Mouse (Mus musculus) c-Kit-negative CD71-positive TER-119-positive erythroid progenitor cells, embryonic 14.5 days (primary cell): ENCODE data around the gene Tmem17.

ENCODE experiments used
- DNase-seq: peaks from one replicate; pipeline ENCODE4 v3.0.0-alpha.2; 2013; ENCODE audit warnings: low read depth, low spot score

The Tmem17 gene

DNA sequence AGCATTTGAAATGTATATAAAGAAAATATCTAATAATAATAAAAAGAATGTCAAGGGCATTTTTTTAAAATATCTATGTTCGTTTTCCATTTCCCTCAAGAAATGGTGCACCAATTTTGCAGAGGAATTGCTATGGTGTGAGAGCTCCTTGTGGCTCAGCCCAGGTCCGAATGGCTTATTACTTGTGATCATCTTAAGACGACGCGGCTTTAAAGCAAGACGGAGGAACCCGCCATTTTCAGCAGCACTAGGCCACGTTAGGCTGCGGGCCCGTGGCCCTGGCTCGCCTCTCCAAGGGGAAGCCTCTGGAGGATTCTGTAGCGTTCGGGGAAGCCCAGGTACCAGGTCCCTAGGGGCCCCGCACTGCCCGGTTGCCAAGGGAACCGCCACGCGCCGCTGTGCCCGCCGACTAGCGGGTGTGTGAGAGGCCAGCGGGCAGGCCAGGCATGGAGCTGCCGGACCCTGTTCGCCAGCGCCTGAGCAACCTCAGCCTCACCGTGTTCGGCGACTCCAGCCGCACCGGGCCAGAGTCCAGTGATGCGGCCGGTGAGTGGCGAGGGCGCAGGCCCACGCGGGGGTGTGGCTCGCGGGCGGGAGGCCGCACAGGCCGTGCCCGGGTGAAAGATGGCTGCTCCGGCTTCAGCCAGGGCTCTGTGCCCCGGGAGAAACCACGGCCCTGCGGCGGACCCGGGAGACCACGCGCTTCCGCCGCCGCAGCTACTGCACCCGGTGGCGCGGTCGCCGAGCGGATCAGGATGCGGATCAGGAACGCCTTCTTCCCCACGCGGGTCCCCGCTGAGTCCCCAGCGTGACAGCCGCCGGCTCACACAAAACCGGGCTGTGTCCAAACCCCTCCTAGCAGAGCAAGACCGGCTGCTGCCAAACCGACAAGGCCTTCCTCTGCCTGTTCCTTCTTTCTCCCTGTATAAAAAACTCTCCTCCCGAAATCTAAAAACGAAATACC lies at the start of gene Tmem17:
Tmem17 (plus strand) TSS at position 51 of the 964 bp plus-strand sequence.
- peak; percentile 12 for DNase-seq

- no peak for DNase-seq
Observed at GRCm38 (mm10) chr11:22479836-22480619, 31.9 kb upstream of the Tmem17 start.

- no peak for DNase-seq
Observed at GRCm38 (mm10) chr11:22481639-22482361, 30.1 kb upstream of the Tmem17 start.

DNA sequence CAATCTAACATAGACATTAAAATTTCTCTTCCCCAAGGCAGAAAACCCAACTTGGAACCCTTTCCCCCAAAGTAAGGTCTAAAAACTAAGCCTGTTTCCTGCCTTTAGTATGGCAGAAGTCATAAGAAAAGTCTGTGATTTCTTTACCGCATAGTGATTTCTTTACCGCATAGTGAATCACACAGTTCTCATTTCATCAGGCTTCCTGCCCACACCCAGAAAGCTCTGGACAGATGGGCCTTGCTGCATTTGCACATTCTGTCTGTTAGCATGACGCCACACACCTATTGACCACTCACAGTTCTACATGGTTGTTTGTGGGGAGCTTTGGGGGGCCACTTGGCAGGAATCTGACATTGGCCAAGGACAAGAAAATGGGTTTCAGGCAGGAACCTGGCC lies 29.5 kb upstream of the Tmem17 start:
- no peak for DNase-seq

DNA sequence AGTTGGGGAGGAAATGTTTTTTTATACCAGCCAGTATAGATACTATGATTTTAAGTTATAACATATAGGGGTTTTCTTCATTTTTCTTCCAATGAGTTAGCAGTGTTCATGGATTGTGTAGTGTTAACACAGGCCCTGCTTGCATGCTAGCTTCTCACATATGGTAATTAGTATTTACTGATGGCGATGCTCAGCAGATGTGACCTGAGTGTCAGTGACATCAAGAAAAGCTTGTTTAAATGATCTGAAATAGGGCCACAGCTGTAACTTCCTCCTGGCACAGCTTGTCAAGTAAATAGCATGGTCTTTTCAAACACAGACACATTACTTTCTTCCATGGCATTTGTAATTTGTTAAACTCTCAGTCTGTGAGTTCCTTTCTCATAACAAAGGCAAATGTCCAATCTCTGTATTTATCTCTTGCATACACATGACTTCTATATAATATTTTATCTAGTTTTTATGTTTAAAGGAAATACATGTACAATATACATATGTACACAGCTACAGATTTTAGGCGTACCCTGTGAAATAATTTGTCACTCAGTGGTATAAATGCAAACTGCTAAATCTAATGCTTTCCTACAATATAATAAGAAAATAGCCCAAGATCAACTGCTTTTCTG lies 18.1 kb upstream of the Tmem17 start:
- no peak for DNase-seq

DNA sequence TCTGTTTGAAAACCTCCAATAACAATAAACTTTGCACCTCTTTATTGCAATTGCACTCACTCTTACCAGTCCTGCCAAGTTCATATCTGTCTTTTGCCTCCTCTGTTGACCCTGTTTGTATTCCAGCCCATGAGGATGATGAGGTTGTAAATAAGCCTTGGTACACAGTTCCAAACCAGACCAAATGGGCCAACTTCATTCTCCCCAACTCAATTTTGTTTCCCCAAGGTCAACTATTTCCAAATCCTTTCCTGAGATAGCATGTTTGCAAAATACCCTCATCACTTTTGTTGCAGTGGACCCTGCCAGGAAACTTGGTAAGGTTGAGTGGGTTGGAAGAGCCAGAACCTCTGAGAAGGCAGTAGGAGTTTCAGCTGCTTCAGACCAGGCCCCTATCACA lies 16.9 kb upstream of the Tmem17 start:
- DNase-seq, result no peak

DNA sequence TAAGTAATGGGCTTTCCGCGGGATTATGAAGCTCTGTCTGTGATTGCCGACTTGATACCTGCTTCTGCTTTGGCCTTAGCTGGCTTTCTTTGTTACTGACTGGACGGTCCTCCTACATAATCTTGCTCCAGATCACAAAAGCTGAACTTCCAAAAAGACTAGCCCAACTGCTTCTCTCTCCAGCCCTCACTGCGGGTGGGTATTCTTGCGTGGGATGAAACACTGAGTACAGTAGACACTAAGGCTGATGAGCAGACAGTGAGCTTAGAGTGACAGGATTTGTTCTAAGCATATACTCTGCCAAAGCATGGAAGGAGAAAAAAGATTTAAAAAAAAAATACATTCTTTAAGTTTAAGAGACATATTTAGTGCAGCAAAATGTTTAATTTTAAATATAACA lies 12.5 kb upstream of the Tmem17 start:
- no peak for DNase-seq

- no peak for DNase-seq
Observed at GRCm38 (mm10) chr11:22499886-22500285, 12.0 kb upstream of the Tmem17 start.

- no peak for DNase-seq
Observed at GRCm38 (mm10) chr11:22500771-22501566, 10.9 kb upstream of the Tmem17 start.

DNA sequence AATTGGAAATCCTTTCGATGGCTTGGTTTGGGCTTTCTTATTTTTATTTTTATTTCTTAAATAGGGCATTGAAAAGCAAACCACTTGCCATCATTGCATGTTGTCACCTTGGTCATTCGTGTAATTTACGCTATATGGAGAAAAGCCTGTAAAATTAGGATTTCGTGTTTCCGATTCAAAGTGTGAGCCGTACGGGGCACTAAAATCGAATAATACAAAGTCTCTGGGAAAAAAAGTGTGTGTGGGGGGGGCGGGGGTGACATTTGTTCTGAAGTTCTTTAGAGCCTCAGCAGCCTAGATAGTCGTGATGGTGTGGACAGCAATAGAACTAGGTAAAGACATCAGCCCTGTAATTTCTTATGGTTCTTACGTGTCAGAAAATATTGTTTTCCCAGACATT lies 1.2 kb downstream of the Tmem17 start:
- DNase-seq, result no peak

GRCm38 (mm10) chr11:22515061-22515460 lies 3.2 kb downstream of the Tmem17 start:
- DNase-seq, result no peak

DNA sequence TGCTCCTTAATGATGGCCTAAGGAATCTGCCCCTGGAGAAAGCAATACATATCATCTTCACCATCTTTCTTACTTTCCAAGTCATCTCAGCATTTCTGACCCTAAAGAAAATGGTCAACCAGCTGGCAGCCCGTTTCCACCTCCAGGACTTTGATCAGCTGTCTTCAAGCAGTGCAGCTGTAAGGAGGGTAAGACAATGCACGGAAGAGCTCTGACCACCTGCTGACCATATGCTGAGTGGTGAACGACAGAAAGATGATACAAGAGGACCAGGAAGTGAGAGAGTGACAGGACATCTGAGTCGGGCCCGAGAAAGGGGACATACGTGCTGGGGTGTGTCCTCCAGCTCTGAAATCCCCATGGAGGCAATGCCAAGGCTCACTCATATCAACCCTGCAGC lies 6.6 kb downstream of the Tmem17 start:
- no peak for DNase-seq

DNA sequence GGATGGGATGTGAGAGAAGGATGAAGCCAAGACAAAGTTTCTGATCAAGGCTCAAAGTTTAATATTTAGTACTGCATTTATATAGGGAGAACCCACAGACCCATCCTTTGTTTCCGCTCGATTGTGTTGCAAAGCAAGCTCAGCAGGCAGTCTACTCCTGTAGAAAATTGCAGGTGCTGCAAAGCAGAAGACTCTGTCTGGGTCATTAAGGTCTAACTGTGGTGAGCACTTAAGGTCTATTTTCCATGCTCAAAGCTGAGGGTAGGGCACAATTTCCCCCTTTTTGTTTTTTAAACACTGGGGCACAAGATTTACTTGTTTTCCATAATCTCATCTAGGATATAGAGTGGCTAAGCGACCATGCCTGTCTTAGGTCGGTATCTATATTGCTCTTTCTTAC lies 8.4 kb downstream of the Tmem17 start:
- no peak for DNase-seq

DNA sequence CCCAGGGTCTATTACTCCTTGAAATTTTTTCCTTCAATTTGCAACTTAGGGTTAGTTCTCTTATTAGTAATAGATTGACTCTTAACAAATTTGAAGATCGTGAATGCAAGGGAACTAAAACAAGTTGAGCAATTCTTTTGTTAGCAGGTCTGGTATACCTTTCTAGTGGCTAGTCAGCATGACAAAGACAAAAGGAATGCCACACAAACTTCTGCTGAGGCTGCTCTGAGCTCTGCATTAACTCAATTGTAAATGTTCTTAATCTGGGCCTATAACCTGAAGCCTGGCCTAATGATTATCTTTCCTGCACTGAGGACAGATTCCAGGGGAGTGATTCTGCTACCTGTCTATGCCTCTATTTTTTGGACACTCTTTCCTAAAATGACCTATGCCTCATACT lies 12.7 kb downstream of the Tmem17 start:
- no peak for DNase-seq

DNA sequence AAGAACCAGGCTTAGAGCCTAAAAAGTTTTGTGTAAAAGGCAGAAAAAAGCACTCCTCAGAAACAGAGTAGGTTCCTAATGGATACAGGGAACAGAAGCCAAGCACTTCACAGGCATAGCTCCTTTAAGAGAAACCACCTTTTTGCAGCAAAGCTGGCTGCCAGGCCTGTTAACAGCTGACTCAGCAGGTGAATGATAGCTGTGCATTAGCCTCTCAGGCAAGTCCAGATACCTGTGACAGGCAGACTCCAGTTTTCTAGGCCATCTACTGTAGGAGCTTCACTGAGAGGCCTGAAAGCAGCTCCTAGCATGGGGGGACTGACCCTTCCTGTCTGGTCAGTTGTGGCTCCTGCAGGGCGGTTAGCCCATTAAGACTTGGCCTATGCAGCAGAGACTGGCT lies 28.7 kb downstream of the Tmem17 start:
- DNase-seq, result no peak

DNA sequence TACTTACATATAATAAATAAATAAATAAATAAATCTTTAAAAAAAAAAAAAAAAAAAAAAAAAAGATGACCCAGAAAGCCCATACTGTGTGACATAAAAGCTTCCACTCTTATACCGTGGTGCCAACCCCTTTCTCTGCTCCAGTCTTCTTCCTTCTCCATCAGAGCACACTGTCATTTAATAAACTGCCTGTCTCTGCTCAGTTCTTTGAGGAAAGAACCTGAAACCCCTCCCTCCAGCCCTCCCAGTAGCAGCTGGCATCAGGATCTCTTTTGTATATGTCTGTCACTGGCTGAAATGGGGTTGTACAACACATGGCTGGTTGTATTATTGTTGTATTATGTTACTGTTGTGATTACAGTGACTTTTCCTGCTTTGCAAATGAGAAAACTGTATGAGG lies 48.2 kb downstream of the Tmem17 start:
- DNase-seq, result no peak

DNA sequence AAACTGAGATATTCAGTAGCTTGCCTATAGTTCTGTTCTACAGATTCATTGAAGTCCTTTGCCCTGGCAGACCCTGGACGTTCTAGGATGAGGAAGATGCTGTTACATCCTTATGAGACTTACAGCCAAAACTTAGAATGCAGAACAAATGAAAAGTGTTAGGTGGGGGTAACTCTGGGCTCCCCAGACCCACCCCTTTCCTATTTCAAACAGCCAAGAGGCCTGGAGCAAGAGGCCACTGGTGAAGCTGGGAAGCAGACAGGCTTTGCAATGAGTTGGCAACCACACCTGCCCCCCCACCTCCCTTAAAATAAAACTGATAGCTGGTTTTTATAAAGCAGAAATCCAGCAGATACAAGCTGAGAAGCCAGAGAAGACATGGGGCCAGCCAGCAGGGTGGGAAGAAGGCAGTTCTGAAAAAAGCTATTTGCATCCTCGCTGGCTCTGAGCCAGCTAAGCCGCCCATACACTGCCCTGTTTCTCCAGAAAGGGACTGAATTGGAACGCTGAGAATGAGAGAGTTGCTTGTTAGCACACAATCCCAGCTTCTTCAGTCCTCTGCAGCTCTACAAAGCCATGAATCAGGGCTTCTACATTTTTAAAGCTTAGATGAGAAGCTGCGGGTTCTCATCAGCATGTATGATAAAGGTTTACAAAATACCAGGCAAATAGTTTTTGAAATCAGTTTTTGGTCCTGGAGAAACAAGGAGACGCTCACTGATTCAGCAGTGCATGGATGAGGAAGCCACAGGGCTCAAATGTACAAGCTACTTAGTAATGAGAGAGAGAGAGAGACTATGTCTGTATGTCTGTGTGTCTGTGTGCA lies 48.8 kb downstream of the Tmem17 start:
- DNase-seq, result no peak

DNA sequence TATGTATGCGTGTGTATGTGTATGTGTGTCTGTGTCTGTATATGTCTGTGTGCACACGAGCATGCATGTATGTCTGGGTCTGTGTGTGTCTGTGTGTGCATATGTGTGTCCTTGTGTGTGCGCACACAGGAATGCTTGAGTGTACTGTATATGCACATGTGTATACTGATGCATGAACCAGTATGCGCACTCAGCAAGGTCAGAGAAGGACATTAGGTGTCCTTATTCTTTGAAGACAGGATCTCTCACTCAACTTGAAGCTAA lies 49.4 kb downstream of the Tmem17 start:
- DNase-seq, result no peak

DNA sequence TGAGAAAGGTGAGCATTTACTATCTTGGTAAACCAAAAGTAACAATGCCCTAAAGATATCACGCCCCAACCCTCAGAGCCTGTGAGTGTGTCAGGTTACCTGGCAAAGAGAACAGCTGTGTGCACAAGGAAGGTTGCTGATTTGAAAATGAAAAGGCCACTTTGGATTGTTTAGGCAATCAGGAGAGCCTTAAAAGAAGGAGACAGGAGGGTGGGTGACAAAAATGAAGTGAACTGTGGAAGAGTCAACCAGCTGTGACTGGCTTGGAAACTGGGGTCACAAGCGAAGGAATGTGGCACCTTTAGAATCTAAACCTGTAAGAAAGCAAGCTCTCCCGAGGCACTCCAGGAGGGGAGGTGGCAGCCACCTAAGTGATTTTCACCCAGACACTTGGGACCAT lies 51.8 kb downstream of the Tmem17 start:
- no peak for DNase-seq

- no peak for DNase-seq
Observed at GRCm38 (mm10) chr11:22564676-22565075, 52.8 kb downstream of the Tmem17 start.
